Mouse (Mus musculus) spleen, adult 2 months (tissue): ENCODE results near the gene Il9. TPM values are rescaled to one million over a fixed set of nuclear protein-coding genes. Genes with fewer than 3 reads are reported as not detected.

ENCODE experiments used
- DNase-seq, 2 experiments: peaks; one replicate each; pipeline versions ENCODE4 v3.0.0 to v3.0.0-alpha.2; 2012 to 2021; ENCODE audit warnings: low spot score in 2 of 2, low read depth in 1 of 2
- H3K27ac ChIP-seq: fragments of 200-500 bp; 2 replicates; pipeline ENCODE4 v1.5.1; 2012; ENCODE audit warnings: low read length, inconsistent platforms; ENCODE audit not compliant: insufficient read depth
- H3K27me3 ChIP-seq: fragments of 200-500 bp; 2 replicates; pipeline ENCODE4 v1.6.1; 2012; ENCODE audit warnings: mild to moderate bottlenecking, moderate library complexity, low read length, inconsistent platforms; ENCODE audit not compliant: control insufficient read depth, insufficient read depth
- H3K36me3 ChIP-seq: fragments of 200-500 bp; 2 replicates; pipeline ENCODE4 v1.6.1; 2012; ENCODE audit warnings: mild to moderate bottlenecking, low read length, inconsistent platforms; ENCODE audit not compliant: control insufficient read depth, insufficient read depth
- H3K4me1 ChIP-seq: fragments of 200-500 bp; 2 replicates; pipeline ENCODE4 v1.6.1; 2011; ENCODE audit warnings: inconsistent platforms; ENCODE audit not compliant: control insufficient read depth, insufficient read depth, insufficient read length
- H3K4me3 ChIP-seq: fragments of 200-500 bp; 2 replicates; pipeline ENCODE4 v1.5.1; 2011; ENCODE audit warnings: mild to moderate bottlenecking, inconsistent platforms; ENCODE audit not compliant: insufficient read depth, insufficient read length; ENCODE audit errors: extremely low read depth
- CTCF ChIP-seq: fragments of 200-500 bp; IDR thresholded peaks from 2 replicates; pipeline ENCODE4 v1.5.1; 2011; ENCODE audit warnings: mild to moderate bottlenecking, inconsistent platforms; ENCODE audit not compliant: insufficient read depth, insufficient read length, insufficient replicate concordance; ENCODE audit errors: extremely low read depth
- POLR2A ChIP-seq: fragments of 200-500 bp; IDR thresholded peaks from 2 replicates; pipeline ENCODE4 v1.6.1; 2011; ENCODE audit warnings: low read depth, low read length, inconsistent platforms
- WGBS: fragments of 180-500 bp; shearing (Covaris S2); methylation state at CpG from one replicate; pipeline ENCODE4 v1.1.7; 2018; 5-methylcytosine and 5-hydroxymethylcytosine counted together
- polyA plus RNA-seq: library from polyadenylated mRNA; depleted of rRNA; stranded (reverse); fragments of >200 nt; gene quantifications from 2 replicates; pipeline ENCODE4 v1.2.3, GENCODE M21; 2012

Il9 gene
- polyA plus RNA-seq, 1 experiment: not detected

DNA sequence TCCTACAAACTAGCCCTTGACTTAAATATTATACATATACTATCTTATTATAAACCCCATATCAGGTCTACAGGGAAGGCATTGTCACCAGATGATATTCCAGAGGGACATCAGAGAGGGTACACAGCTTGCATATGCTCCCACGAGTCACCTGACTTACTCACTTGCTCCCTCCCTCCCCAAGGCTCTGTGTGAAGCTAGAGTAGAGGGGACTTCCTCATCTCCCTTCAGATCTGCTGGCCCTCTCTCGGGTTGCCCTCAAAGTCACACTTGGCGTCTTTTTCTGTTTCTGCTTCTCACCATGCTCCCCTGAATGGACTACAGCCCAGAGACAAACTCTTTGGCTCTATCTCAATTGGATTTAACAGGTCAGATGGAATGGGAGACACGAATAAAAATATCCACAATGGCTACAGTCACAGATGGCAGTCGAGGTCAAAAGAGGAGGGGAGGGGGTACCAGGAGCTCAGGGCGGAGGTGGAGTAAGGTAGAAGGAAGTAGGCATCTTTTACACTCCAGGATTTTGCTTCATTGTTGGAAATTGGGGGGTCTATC is 19.9 kb upstream of the Il9 start:
- 28% methylated on average over 6 of the region's 6 CpGs for WGBS
- no peak overlapping the region for H3K4me3 ChIP-seq
- no peaks in the 10 kb centered on the region for H3K27me3 ChIP-seq
- no peaks in the 10 kb centered on the region for H3K36me3 ChIP-seq
- no peak for DNase-seq
- no peaks in the 10 kb centered on the region; the same call in 1 of the 2 replicates for H3K4me1 ChIP-seq
- no peak for TF ChIP-seq CTCF
- TF ChIP-seq POLR2A: no peak
- no peak overlapping the region for H3K27ac ChIP-seq

GRCm38 (mm10) chr13:56500636-56501035 is 18.6 kb upstream of the Il9 start:
- Histone ChIP-seq H3K27ac (no peak overlapping the region), H3K36me3 (no peaks in the 10 kb centered on the region), H3K27me3 (no peaks in the 10 kb centered on the region), H3K4me3 (no peak overlapping the region), H3K4me1 (no peaks in the 10 kb centered on the region; the same call in 1 of the 2 replicates)
- 95% methylated on average over 8 of the region's 8 CpGs for WGBS
- no peak for DNase-seq
- no peak for TF ChIP-seq CTCF
- no peak for TF ChIP-seq POLR2A

DNA sequence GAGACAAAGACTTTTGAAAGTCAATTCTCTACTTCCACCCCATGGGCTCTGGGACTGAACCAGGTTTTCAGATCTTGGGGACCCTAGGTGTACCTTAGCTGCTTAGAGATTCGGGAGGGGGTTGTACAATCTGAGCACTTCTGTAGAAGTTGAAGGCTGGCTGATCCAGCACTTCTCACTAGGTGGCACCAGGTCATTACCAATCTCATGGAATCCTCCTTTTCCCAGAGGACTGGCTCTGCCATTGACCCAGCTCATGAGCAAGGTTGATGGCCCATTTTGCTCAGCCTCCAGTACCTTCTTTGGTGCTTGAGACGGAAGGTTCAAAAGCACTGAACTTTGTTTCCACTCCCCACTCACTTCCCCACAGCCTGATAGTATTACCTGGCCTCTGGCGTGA is 18.1 kb upstream of the Il9 start:
- H3K4me3 ChIP-seq: no peak overlapping the region
- H3K36me3 ChIP-seq: no peaks in the 10 kb centered on the region
- TF ChIP-seq POLR2A (no peak), CTCF (no peak)
- H3K4me1 ChIP-seq: no peaks in the 10 kb centered on the region; the same call in 1 of the 2 replicates
- no peak for DNase-seq
- 83% methylated on average over 3 of the region's 3 CpGs for WGBS
- H3K27me3 ChIP-seq: no peaks in the 10 kb centered on the region
- H3K27ac ChIP-seq: no peak overlapping the region

GRCm38 (mm10) chr13:56494440-56494839 is 12.4 kb upstream of the Il9 start:
- no peak overlapping the region for H3K27ac ChIP-seq
- H3K36me3 ChIP-seq: no peaks in the 10 kb centered on the region
- no peak for DNase-seq
- H3K4me1 ChIP-seq: no peaks in the 10 kb centered on the region
- 83% methylated on average over 3 of the region's 3 CpGs for WGBS
- TF ChIP-seq CTCF: no peak
- TF ChIP-seq POLR2A: no peak
- no peak overlapping the region for H3K4me3 ChIP-seq
- H3K27me3 ChIP-seq: no peaks in the 10 kb centered on the region

DNA sequence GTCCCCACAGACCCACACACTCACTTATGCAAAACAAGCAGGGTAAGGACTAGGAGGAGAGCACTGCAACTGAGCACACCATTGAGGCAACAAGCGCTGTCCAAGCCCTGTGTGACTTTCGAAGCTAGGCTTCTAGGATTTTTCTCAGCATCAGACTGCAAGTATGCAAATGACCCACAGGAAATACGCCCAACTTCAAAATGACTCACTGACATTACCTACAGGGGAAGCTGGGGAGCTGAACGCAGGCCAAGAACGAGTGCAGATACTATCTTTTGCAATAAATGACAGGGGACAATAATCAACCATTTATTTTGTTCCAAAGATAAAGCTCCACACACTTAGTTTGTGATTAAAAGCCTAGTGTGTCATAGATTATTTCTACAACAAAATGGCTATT is 6.0 kb upstream of the Il9 start:
- H3K4me1 ChIP-seq: no peaks in the 10 kb centered on the region
- no peaks in the 10 kb centered on the region for H3K27me3 ChIP-seq
- no peak for DNase-seq
- TF ChIP-seq CTCF: no peak
- no peak for TF ChIP-seq POLR2A
- no peak overlapping the region for H3K27ac ChIP-seq
- H3K36me3 ChIP-seq: no peaks in the 10 kb centered on the region
- 24% methylated on average over 5 of the region's 5 CpGs for WGBS
- no peak overlapping the region for H3K4me3 ChIP-seq

DNA sequence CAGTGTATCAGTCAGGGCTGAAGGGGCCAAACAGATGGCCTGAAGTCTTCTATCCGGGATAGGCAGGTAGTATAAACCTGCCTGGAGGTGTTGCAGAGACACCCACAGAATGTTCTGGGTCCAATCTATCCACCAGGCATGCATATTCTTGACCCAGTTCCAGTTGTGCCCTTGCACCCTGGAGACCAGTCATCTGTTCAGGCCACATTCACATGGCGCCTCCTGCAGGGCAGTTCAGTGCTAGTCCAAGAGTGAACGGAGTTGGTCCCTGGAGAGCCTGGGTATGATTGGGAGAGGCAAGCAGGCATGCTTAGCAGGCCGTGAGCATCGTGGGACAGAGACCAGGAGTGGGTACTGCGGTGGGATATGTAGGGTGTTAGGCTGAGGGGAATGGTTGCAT is 4.0 kb downstream of the Il9 start:
- Histone ChIP-seq H3K4me3 (no peak overlapping the region), H3K36me3 (no peaks in the 10 kb centered on the region), H3K27ac (no peak overlapping the region), H3K4me1 (no peaks in the 10 kb centered on the region), H3K27me3 (no peaks in the 10 kb centered on the region)
- TF ChIP-seq CTCF (no peak), POLR2A (no peak)
- 80% methylated on average over 6 of the region's 6 CpGs for WGBS
- no peak for DNase-seq

- no peaks in the 10 kb centered on the region for H3K4me1 ChIP-seq
- H3K27ac ChIP-seq: no peak overlapping the region
- H3K36me3 ChIP-seq: no peaks in the 10 kb centered on the region
- TF ChIP-seq CTCF (no peak), POLR2A (no peak)
- 8% methylated on average over 6 of the region's 6 CpGs for WGBS
- no peak overlapping the region for H3K4me3 ChIP-seq
- H3K27me3 ChIP-seq: no peaks in the 10 kb centered on the region
- DNase-seq: no peak
Measured at GRCm38 (mm10) chr13:56477271-56477670, 4.8 kb downstream of the Il9 start.
